Mouse (Mus musculus) stomach, postnatal 0 days (tissue): ENCODE measurements around the gene Znrf3.

Experiments used
- CTCF ChIP-seq: IDR thresholded peaks from 2 replicates; pipeline ENCODE4 v1.5.1; 2016; ENCODE audit warnings: antibody characterized with exemption, low read depth, mild to moderate bottlenecking, moderate library complexity
- EP300 ChIP-seq: optimal IDR thresholded peaks from 2 replicates; pipeline ENCODE3; 2016; ENCODE audit warnings: antibody characterized with exemption

DNA sequence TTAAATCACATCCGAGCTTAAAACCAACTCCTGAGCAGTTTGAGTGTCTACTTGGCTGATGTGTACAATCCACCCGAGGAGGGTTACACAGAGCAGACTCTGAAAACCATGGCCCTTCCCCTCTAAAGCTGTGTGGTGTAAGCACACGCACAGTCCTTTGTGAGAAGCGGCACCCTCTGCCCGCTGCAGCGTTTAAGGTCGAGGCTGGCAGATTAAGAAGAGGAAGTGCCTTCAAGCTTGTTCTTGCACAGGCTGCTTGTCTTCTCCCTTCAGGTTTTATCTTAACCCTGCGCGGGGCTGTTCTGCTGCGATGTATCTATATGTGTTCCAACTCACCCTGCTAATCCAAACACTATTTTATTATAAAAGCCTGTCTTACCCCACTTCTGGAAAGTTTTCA, 75.5 kb downstream of the Znrf3 start:
- TF ChIP-seq CTCF (no peak), EP300 (no peak)
